ENCODE assay signal across 19 mouse cellular contexts in genomic region chr5:144803066-144803465, GRCm38 (mm10). TPM values are rescaled to one million over a fixed set of nuclear protein-coding genes. Genes with fewer than 3 reads are reported as not detected.
DNase-seq lines count a peak whose midpoint lies in the region.
"Had no signal": no experiment of that assay in that cellular context is flagged by ENCODE, and none has a peak within 500 bp of the region (broad histone marks: within the 10 kb centered on the region; RNA-seq: fewer than 3 reads in every experiment).

No protein-coding gene starts in this region.

- DNase-seq in R1 (ENCODE audit: low read depth, low spot score) (peak; percentile 59), ZHBTc4 (ENCODE audit: low read depth, low spot score) (peak; percentile 64)
- DNase-seq in frontal cortex, adult 2 months (ENCODE audit: extremely low spot score in 1 of 2, low spot score in 1 of 2), result no peak
- DNase-seq in retina, embryonic 14.5 days (ENCODE audit: low spot score), result no peak
- DNase-seq: adrenal gland, adult 2 months; adrenal gland, adult 8-10 months; adrenal gland, postnatal 10 days; adrenal gland, postnatal 14 days; adrenal gland, postnatal 25 days; adrenal gland, postnatal 36 days; B cell, adult 2 months; cerebellum, adult 11 months; cerebellum, adult 11-12 months; cerebellum, adult 18-20 months; cerebellum, adult 2 months; cerebellum, adult 8-10 months had no signal

RNA-seq across cellular contexts. Expression of gene Trrap, which starts 35.5 kb away (rescaled TPM):
- polyA plus RNA-seq in frontal cortex, adult 2 months (2012; rRNA removed), result 171 and 174 TPM in 2 replicates

RNA-seq across cellular contexts. Expression of gene Tmem130, which starts 41.4 kb away (rescaled TPM):
- 153 and 159 TPM in 2 replicates for polyA plus RNA-seq in frontal cortex, adult 2 months (2012; rRNA removed)
- polyA plus RNA-seq: activated CD4-positive, CD25-positive, alpha-beta regulatory T cell, adult 4 months; C2C12; CD4-positive, CD25-positive, alpha-beta regulatory T cell, adult 4 months had no signal

Comparison
In these comparisons a context has a peak if more than half of its experiments do, and no peak if none do; other contexts are left out.
1. DNase-seq: peak in R1 (single experiment) and ZHBTc4 (single experiment); none in frontal cortex, adult 2 months (0 of 2) and retina, embryonic 14.5 days (single experiment).